Mouse (Mus musculus) ES-Bruce4 (cell line): Measurements from ENCODE around the gene Rftn2.

ENCODE experiments used
- CTCF ChIP-seq: IDR thresholded peaks from one replicate; pipeline ENCODE4 v1.8.1; 2011; ENCODE audit warnings: low read depth, low read length
- POLR2A ChIP-seq: IDR thresholded peaks from one replicate; pipeline ENCODE4 v1.8.1; 2011; ENCODE audit warnings: low read length; ENCODE audit not compliant: insufficient read depth

DNA sequence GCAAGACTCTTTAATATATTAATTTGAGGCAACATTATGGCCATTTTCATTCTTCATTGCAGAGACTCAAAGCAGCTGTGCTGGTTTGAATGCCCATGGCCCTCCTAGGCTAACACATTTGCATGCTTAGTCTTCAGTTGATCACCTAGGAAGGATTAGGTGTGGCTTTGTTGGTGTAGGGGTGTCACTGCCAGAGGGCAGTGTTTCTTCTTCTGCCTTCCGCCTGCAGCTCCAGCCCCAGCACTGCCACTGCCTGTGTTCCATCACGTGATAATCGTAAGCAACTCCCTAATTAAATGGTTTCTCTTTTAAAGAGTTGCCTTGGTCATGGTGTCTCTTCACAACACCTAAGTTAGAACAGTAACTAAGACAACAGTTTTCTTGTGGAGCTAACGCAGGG lies 13.8 kb downstream of the Rftn2 start:
- TF ChIP-seq POLR2A (no peak), CTCF (no peak)
